Mouse (Mus musculus): Measurements from ENCODE around the gene Rarres2. TPM values are rescaled to one million over a fixed set of nuclear protein-coding genes. Genes with fewer than 3 reads are reported as not detected.
A peak's percentile ranks its signal among the peaks of the same experiment; 100 is the strongest.

Rarres2 gene
- 14.9 and 18.0 TPM in 2 replicates for polyA plus RNA-seq (2015; fragmentation: Nextera tagmentation; extraction: Ambion mirVana)

- DNase-seq (ENCODE audit: low spot score): no peak
These were observed at the start of gene Rarres2 for GRCm38 (mm10) chr6:48572572-48573061. TSS of gene Rarres2 (minus strand) at chr6:48572789.

- DNase-seq (ENCODE audit: low spot score): no peak
These were observed 47.4 kb upstream of the Rarres2 start for GRCm38 (mm10) chr6:48620031-48620430.

- no peak for DNase-seq (ENCODE audit: low spot score)
These were observed 42.2 kb upstream of the Rarres2 start for GRCm38 (mm10) chr6:48614756-48615155.

DNA sequence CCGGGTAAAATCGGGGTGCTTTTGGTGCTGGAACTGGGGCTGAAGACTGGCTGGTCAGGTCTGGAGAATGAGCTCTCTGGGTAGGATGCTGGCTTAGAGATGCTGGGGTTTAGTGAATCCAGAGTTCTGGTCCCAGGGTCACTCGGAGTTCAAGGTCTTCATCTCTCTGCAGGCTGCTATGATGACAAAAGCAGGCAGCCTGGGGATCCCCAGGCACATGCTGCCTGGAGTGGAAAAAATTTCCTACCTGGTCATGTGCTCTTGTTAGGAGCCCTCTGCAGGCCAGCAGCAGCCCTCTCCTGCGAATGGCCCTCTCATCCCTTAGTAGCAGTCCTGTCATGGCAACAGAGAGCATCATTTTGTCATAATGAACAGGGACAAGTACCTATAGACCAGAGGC lies 40.9 kb upstream of the Rarres2 start:
- no peak for DNase-seq (ENCODE audit: low spot score)

GRCm38 (mm10) chr6:48610657-48611056 lies 38.1 kb upstream of the Rarres2 start:
- no peak for DNase-seq (ENCODE audit: low spot score)

DNA sequence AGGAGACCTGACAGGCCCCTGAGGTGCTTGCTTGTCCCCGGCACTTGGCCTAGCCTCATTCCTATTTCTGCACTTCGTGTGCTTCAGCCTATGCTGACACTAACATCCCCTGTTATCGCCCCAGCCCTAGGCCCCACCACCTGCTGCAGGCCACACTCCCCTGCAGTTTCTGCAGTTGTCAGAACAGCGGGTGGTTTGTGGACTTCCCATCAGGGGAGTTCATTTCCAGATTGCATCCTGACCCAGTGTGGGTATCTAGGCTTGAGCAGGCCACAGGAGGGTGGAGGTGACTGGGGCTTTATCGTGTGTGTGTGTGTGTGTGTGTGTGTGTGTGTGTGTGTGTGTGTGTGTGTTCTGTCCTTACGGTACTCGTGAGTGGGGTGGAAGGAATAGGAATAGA lies 36.9 kb upstream of the Rarres2 start:
- no peak for DNase-seq (ENCODE audit: low spot score)

DNA sequence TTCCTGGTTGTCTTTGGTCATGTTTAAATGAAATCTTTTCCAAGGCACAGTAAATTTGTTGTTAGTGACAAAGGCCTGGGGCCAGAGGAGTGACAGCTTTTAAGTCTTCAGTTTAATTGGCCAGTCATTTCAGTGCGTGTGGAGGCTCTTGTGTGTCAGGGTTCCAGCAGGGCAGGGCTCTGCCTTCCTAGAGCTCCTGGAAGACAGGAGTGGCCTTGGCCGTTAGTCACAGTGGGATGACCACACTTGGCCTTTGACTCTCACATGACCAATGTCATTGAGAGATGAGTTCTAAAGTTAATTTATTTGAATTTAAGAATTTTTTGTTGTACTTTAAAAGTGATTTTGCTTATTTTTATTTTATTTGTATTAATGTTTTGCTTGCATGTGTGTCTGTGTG lies 35.5 kb upstream of the Rarres2 start:
- DNase-seq (ENCODE audit: low spot score): no peak

- DNase-seq (ENCODE audit: low spot score): no peak
These were observed 29.6 kb upstream of the Rarres2 start for GRCm38 (mm10) chr6:48602080-48602741.

- peak; percentile 92 for DNase-seq (ENCODE audit: low spot score)
These were observed 28.9 kb upstream of the Rarres2 start, which contains the start of gene Zfp775 for GRCm38 (mm10) chr6:48601271-48602079. TSS of gene Zfp775 (plus strand) at chr6:48602063.

DNA sequence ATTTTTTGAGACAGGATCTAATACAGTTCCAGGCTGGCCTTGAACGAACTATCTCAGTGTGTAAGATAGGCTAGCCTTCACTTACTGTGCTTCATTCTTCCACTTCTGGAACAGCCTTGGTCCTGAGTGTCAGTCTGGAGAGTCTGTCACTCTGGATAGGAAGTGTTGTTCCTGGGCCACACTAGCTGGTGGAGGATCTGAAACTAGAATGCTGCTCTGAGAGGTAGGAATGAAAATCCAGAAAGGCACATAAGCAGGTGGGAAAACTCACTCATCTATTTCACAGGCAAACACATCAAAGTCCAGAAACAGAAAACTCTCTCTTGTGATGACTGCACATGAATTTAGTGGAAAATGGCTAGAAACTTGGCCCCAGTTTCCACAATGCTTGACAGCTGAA lies 28.0 kb upstream of the Rarres2 start:
- DNase-seq (ENCODE audit: low spot score): no peak

- no peak for DNase-seq (ENCODE audit: low spot score)
These were observed 24.6 kb upstream of the Rarres2 start for GRCm38 (mm10) chr6:48597233-48597625.

DNA sequence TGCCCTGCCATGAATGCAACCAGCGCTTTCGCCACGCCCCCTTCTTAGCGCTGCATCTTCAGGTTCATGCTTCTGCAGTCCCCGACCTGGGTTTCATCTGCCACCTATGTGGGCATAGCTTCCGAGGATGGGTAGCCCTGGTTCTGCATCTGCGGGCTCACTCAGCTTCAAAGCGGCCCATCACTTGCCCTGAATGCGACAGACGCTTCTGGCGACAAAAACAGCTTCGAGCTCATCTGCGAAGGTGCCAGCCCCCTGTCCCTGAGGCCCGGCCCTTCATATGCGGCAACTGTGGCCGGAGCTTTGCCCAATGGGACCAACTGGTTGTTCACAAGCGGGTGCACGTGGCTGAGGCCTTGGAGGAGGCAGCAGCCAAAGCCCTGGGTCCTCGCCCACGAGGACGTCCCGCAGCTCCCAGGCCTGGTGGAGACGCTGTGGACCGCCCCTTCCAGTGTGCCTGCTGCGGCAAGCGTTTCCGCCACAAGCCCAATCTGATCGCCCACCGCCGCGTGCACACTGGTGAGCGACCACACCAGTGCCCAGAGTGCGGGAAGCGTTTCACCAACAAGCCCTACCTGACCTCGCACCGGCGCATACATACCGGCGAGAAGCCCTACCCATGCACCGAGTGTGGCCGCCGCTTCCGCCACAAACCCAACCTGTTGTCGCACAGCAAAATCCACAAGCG lies 24.1 kb upstream of the Rarres2 start:
- DNase-seq (ENCODE audit: low spot score): no peak

GRCm38 (mm10) chr6:48595278-48595677 lies 22.7 kb upstream of the Rarres2 start:
- DNase-seq (ENCODE audit: low spot score): no peak

DNA sequence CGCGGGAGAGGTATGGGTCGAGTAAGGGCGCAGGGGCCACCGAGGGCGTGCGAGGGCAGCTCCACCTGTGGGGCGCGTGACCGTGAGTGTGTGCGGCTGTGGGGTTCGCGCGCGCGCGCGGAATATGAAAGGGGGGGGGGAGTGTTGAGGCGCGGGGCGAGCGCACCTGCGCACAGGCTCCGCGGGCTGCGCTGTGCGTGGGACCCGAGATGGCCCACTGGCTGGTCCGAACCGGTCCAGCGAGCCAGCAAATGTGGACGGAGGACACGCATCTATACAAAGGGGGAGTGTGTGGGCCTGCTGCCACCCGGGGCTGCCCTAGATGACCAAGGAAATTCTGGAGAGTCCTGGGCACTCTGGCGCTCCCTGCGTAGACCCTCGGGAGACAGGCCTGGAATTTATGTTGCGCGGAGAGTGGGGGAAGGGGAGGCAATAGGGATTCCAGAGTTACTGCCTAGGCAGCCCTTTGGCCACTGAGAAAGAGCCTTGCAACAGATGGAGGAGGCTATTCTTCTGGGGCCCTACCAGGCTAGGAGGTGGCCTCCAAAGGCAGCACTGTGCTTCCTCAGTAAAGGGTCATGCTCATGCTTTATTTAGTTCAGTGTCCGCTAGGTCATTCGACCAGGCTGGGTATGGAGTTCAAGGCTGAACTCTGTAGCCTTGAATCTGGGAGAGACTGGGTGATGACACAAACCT lies 21.6 kb upstream of the Rarres2 start:
- peak; percentile 65 for DNase-seq (ENCODE audit: low spot score)

DNA sequence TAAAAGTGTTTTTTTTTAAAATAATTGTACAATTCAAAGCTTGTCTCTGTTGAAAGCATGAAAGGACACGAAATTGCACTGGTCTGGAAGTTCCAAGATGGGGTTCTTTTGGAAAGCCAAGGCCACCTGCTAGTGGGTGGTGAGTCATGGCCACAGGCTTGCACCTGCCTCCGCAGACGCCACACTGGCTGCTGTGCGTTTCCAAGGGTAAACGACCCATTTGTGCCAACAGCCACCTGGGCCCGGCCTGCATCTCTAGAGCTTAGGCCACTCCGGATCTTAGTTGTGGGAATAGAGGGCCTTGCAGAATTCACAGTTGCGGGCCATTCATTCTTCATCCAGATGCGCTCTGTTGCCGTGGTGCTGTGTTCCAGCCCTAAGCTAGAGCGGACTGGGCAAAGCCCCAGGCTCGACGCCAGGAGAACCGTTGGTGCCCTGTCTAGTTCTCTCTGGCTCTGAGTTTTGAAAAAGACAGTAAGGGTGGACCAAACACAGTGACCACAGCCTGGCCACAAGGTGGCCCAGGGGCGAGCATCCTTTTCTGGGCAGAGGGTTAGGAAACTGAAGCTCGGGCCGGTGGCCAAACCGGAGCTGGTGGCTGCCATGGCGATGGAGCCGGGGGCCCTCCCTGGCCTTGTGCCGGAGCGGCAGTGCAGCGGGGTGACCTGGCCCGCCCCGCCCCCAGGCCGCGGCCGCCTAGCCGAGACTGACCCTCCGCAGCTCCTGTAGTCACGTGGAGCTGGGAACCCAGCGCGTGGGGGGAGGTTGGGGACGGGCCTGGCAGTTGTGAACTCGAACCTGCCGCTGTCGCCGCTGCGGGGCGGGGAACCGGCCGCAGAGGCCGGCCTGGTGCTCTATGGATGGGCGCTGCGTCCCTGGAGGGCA lies 20.8 kb upstream of the Rarres2 start, which contains the start of the genes Repin1 and Gm44965:
TSS of gene Repin1 (plus strand) at position 726 of the 885 bp plus-strand sequence.
TSS of gene Gm44965 (plus strand) at position 784 of the 885 bp plus-strand sequence.
- peak; percentile 62 for DNase-seq (ENCODE audit: low spot score)

DNA sequence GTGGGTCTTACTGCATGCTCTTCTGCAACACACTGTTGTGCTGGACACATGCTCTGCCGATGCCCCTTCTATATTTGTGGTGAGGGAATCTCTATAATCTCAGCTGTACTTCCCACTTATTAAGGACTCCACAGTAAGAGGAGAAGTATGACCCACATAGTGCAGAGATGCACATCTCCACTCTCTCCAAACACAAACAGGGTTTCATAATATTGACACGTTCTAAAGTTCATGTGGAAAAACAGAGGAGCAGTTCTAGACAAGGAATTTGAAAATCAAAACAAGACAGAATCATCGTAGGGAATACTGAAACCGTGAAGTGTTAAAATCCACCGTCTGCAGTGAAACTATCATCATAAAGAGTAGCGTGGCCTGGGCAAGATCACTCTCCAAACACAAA lies 19.3 kb upstream of the Rarres2 start:
- no peak for DNase-seq (ENCODE audit: low spot score)

DNA sequence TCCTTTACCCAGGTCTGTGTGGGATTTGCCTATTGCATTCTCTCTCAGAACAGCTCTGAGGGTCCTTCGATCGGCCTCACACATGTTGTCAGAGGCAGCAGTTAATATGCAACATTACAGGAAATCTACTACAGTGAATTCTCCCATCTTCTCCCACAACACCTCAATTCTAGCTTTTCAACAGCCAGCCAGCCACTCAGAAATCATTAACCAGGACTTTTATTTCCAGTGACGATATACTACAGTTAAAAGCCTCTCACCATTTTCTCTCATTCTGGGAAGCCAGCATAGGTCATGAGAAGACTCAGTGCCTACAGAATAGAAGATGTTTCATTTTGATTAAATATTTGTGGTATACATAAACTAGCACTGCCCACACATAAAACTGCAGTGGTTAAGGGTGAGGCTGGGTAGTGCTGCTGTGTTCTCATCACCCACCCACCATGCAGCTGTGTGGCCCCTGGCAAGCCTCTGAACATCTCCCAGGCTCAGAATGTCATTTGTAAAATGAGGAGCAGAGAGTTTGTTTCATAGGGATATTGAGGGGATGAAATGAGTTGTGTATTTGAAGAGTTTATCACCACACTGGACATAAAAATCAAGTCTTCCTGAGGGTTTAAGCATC lies 18.7 kb upstream of the Rarres2 start:
- no peak for DNase-seq (ENCODE audit: low spot score)

DNA sequence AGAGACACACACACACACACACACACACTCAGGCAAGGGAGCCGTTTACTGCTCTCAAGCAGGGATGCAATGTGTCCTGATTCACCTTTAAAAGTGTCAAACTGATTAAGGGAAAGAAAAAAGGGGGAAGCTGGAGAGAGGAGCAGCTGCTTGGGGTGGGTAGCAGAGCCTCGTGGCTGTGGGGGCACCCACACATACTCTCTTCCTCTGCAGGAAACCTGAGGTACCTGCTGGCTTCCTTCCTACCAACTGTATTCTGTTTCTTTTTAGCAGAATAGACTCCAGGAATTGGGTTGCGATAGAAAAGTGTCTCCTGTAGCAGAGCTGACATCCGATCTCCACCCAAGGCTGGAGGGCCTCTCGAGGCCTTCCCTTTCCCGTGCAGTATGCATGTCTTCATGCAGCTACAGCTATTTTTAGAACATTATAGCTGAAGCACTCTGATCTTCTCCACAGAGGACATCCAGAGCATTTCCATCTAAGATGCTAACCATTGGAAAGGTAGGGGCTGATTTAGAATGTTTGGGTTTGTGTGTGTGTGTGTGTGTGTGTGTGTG lies 16.7 kb upstream of the Rarres2 start, which contains the start of gene Gm45021:
TSS of gene Gm45021 (plus strand) at position 417 of the 557 bp plus-strand sequence.
- peak; percentile 24 for DNase-seq (ENCODE audit: low spot score)

GRCm38 (mm10) chr6:48582037-48582436 lies 9.4 kb upstream of the Rarres2 start:
- DNase-seq (ENCODE audit: low spot score): peak; percentile 66

Measured in thymus, postnatal 0 days (tissue).